Mouse (Mus musculus): Measurements from ENCODE around the gene Ugt8a. TPM values are rescaled to one million over a fixed set of nuclear protein-coding genes. Genes with fewer than 3 reads are reported as not detected.

Ugt8a gene
- polyA plus RNA-seq, 1 experiment from 2014 or later, result 0.16 TPM

- H3K36me3 ChIP-seq, result no peaks in the 10 kb centered on the region
- H3K9me3 ChIP-seq (replicated peaks), result no peaks in the 10 kb centered on the region
- DNase-seq (no peak), ATAC-seq (ENCODE audit: low read depth) (no peak)
- no peaks in the 10 kb centered on the region for H3K4me1 ChIP-seq (replicated peaks)
- no peak overlapping the region for H3K9ac ChIP-seq
- no peak overlapping the region for H3K4me3 ChIP-seq (replicated peaks)
- no peak overlapping the region for H3K27ac ChIP-seq
- WGBS (ENCODE audit: insufficient replicate concordance), result 53% methylated on average over 3 of the region's 3 CpGs
- no peak overlapping the region for H3K4me2 ChIP-seq
- H3K27me3 ChIP-seq, result no peaks in the 10 kb centered on the region
These were observed 76.8 kb downstream of the Ugt8a start for GRCm38 (mm10) chr3:125861601-125862000.

GRCm38 (mm10) chr3:125849163-125849872 lies 89.1 kb downstream of the Ugt8a start:
- Histone ChIP-seq H3K27me3 (no peaks in the 10 kb centered on the region), H3K4me1 (replicated peaks) (no peaks in the 10 kb centered on the region), H3K9me3 (replicated peaks) (no peaks in the 10 kb centered on the region), H3K36me3 (no peaks in the 10 kb centered on the region), H3K9ac (no peak overlapping the region), H3K4me3 (replicated peaks) (no peak overlapping the region), H3K27ac (no peak overlapping the region), H3K4me2 (no peak overlapping the region)
- WGBS (ENCODE audit: insufficient replicate concordance), result 23% methylated on average over 6 of the region's 6 CpGs
- DNase-seq, result no peak
- no peak for ATAC-seq (ENCODE audit: low read depth)

- Histone ChIP-seq H3K27me3 (no peaks in the 10 kb centered on the region), H3K4me3 (replicated peaks) (no peak overlapping the region), H3K9ac (no peak overlapping the region), H3K4me2 (no peak overlapping the region), H3K4me1 (replicated peaks) (no peaks in the 10 kb centered on the region), H3K36me3 (no peaks in the 10 kb centered on the region), H3K9me3 (replicated peaks) (no peaks in the 10 kb centered on the region), H3K27ac (no peak overlapping the region)
- 37% methylated on average over 4 of the region's 4 CpGs for WGBS (ENCODE audit: insufficient replicate concordance)
- no peak for DNase-seq
- no peak for ATAC-seq (ENCODE audit: low read depth)
These were observed 110.4 kb downstream of the Ugt8a start for GRCm38 (mm10) chr3:125828051-125828450.

GRCm38 (mm10) chr3:125827256-125827655 lies 111.2 kb downstream of the Ugt8a start:
- Histone ChIP-seq H3K4me3 (replicated peaks) (no peak overlapping the region), H3K36me3 (no peaks in the 10 kb centered on the region), H3K27me3 (no peaks in the 10 kb centered on the region), H3K4me2 (no peak overlapping the region), H3K9me3 (replicated peaks) (no peaks in the 10 kb centered on the region), H3K9ac (no peak overlapping the region), H3K4me1 (replicated peaks) (no peaks in the 10 kb centered on the region), H3K27ac (no peak overlapping the region)
- no peak for ATAC-seq (ENCODE audit: low read depth)
- no peak for DNase-seq
- WGBS (ENCODE audit: insufficient replicate concordance), result 51% methylated on average over 4 of the region's 4 CpGs

GRCm38 (mm10) chr3:125819741-125820140 lies 118.7 kb downstream of the Ugt8a start:
- ATAC-seq (ENCODE audit: low read depth) (no peak), DNase-seq (no peak)
- Histone ChIP-seq H3K4me2 (no peak overlapping the region), H3K27ac (no peak overlapping the region), H3K36me3 (no peaks in the 10 kb centered on the region), H3K9ac (no peak overlapping the region), H3K27me3 (no peaks in the 10 kb centered on the region), H3K9me3 (replicated peaks) (no peaks in the 10 kb centered on the region), H3K4me1 (replicated peaks) (no peaks in the 10 kb centered on the region), H3K4me3 (replicated peaks) (no peak overlapping the region)

Measured in liver, embryonic 13.5 days (tissue).